Mouse (Mus musculus) neural tube, embryonic 11.5 days (tissue): ENCODE results near the gene Fgf12. TPM values are rescaled to one million over a fixed set of nuclear protein-coding genes. Genes with fewer than 3 reads are reported as not detected.

ENCODE experiments used
- ATAC-seq: fragments of 200-750 bp; cut with Nextera tagmentation; 2 replicates; pipeline ENCODE4 v1.8.0; 2017; ENCODE audit warnings: moderate number of reproducible peaks, mild to moderate bottlenecking, moderate TSS enrichment, moderate library complexity; ENCODE audit not compliant: insufficient read depth, low FRiP score, low TSS enrichment
- DNase-seq: peaks from one replicate; pipeline ENCODE4 v3.0.0-alpha.2; 2015; ENCODE audit warnings: low spot score
- H3K27ac ChIP-seq: fragments of 300-500 bp; sonication (generic); 2 replicates; pipeline ENCODE4 v1.5.1; 2014; ENCODE audit warnings: low read depth, mild to moderate bottlenecking, low read length
- H3K27me3 ChIP-seq: fragments of 300-500 bp; sonication (generic); 2 replicates; pipeline ENCODE4 v1.6.1; 2014; ENCODE audit warnings: mild to moderate bottlenecking, low read length, mixed read lengths; ENCODE audit not compliant: control insufficient read depth, insufficient read depth
- H3K36me3 ChIP-seq: fragments of 300-500 bp; sonication (generic); 2 replicates; pipeline ENCODE4 v1.6.1; 2014; ENCODE audit warnings: mild to moderate bottlenecking, low read length, moderate library complexity, mixed read lengths; ENCODE audit not compliant: control insufficient read depth, insufficient read depth
- H3K4me1 ChIP-seq: fragments of 300-500 bp; sonication (generic); 2 replicates; pipeline ENCODE4 v1.6.1; 2014; ENCODE audit warnings: low read length, mixed read lengths; ENCODE audit not compliant: control insufficient read depth, insufficient read depth
- H3K4me2 ChIP-seq: fragments of 300-500 bp; sonication (generic); 2 replicates; pipeline ENCODE4 v1.6.1; 2014; ENCODE audit warnings: low read depth, mild to moderate bottlenecking, moderate library complexity
- H3K4me3 ChIP-seq: fragments of 300-500 bp; sonication (generic); 2 replicates; pipeline ENCODE4 v1.5.1; 2014; ENCODE audit warnings: low read depth, low read length
- H3K9ac ChIP-seq: fragments of 300-500 bp; sonication (generic); 2 replicates; pipeline ENCODE4 v1.6.1; 2014; ENCODE audit warnings: mild to moderate bottlenecking, low read length
- H3K9me3 ChIP-seq: fragments of 300-500 bp; sonication (generic); 2 replicates; pipeline ENCODE4 v1.6.1; 2016; ENCODE audit warnings: low read length; ENCODE audit not compliant: control insufficient read depth
- WGBS: fragments of 180-500 bp; shearing (Covaris S2); extraction: QIAGEN DNeasy Blood & Tissue Kit; methylation state at CpG from one replicate; pipeline ENCODE4 v1.1.7; 2014; 5-methylcytosine and 5-hydroxymethylcytosine counted together
- polyA plus RNA-seq: library from polyadenylated mRNA; unstranded; fragments of >200 nt; fragmentation: Nextera tagmentation; extraction: Ambion mirVana; gene quantifications from 2 replicates; pipeline ENCODE4 v1.2.1, GENCODE M21; 2014

Gene Fgf12
- polyA plus RNA-seq, 1 experiment from 2014 or later: 7.8 TPM

- no peaks in the 10 kb centered on the region for H3K4me1 ChIP-seq
- ATAC-seq: no peak
- H3K36me3 ChIP-seq: no peaks in the 10 kb centered on the region
- DNase-seq: no peak
- no peak overlapping the region for H3K27ac ChIP-seq
- H3K4me3 ChIP-seq: no peak overlapping the region
- no peak overlapping the region for H3K9ac ChIP-seq
- H3K4me2 ChIP-seq: no peak overlapping the region
- 85% methylated on average over 11 of the region's 11 CpGs for WGBS
- H3K27me3 ChIP-seq: no peaks in the 10 kb centered on the region
- H3K9me3 ChIP-seq: no peaks in the 10 kb centered on the region
Measured at GRCm38 (mm10) chr16:28630771-28631484, 121.9 kb downstream of the Fgf12 start.

GRCm38 (mm10) chr16:28626259-28626658 is 126.6 kb downstream of the Fgf12 start:
- Histone ChIP-seq H3K36me3 (no peaks in the 10 kb centered on the region), H3K27me3 (no peaks in the 10 kb centered on the region), H3K4me3 (no peak overlapping the region), H3K4me1 (no peaks in the 10 kb centered on the region), H3K4me2 (no peak overlapping the region), H3K9me3 (no peaks in the 10 kb centered on the region), H3K9ac (no peak overlapping the region), H3K27ac (no peak overlapping the region)
- ATAC-seq (no peak), DNase-seq (no peak)
- 92% methylated on average over 6 of the region's 6 CpGs for WGBS

GRCm38 (mm10) chr16:28625689-28626088 is 127.2 kb downstream of the Fgf12 start:
- WGBS: 77% methylated on average over 5 of the region's 5 CpGs
- Histone ChIP-seq H3K9me3 (no peaks in the 10 kb centered on the region), H3K27me3 (no peaks in the 10 kb centered on the region), H3K4me1 (no peaks in the 10 kb centered on the region), H3K4me2 (no peak overlapping the region), H3K36me3 (no peaks in the 10 kb centered on the region), H3K4me3 (no peak overlapping the region), H3K27ac (no peak overlapping the region), H3K9ac (no peak overlapping the region)
- ATAC-seq (no peak), DNase-seq (no peak)

- no peak for ATAC-seq
- 90% methylated on average over 3 of the region's 3 CpGs for WGBS
Measured at GRCm38 (mm10) chr16:28614412-28614811, 138.5 kb downstream of the Fgf12 start.

GRCm38 (mm10) chr16:28610940-28611339 is 141.9 kb downstream of the Fgf12 start:
- H3K9ac ChIP-seq: no peak overlapping the region
- H3K4me1 ChIP-seq: no peaks in the 10 kb centered on the region
- 15% methylated on average over 3 of the region's 3 CpGs for WGBS
- no peak for ATAC-seq
- H3K27ac ChIP-seq: no peak overlapping the region
- H3K36me3 ChIP-seq: no peaks in the 10 kb centered on the region
- no peaks in the 10 kb centered on the region for H3K27me3 ChIP-seq
- H3K9me3 ChIP-seq: no peaks in the 10 kb centered on the region
- DNase-seq: peak; percentile 46
- H3K4me3 ChIP-seq: no peak overlapping the region
- H3K4me2 ChIP-seq: no peak overlapping the region

More at GRCm38 (mm10) chr16:28614412-28614811, 138.5 kb downstream of the Fgf12 start:
- Histone ChIP-seq H3K36me3 (no peaks in the 10 kb centered on the region), H3K9ac (no peak overlapping the region), H3K4me3 (no peak overlapping the region), H3K4me2 (no peak overlapping the region), H3K27ac (no peak overlapping the region), H3K27me3 (no peaks in the 10 kb centered on the region), H3K9me3 (no peaks in the 10 kb centered on the region), H3K4me1 (no peaks in the 10 kb centered on the region)
- no peak for DNase-seq

- no peak overlapping the region for H3K9ac ChIP-seq
- WGBS: 86% methylated on average over 1 of the region's 1 CpGs
- H3K4me3 ChIP-seq: no peak overlapping the region
- no peak overlapping the region for H3K27ac ChIP-seq
- H3K27me3 ChIP-seq: no peaks in the 10 kb centered on the region
- DNase-seq (no peak), ATAC-seq (no peak)
- no peaks in the 10 kb centered on the region for H3K4me1 ChIP-seq
- no peak overlapping the region for H3K4me2 ChIP-seq
- H3K36me3 ChIP-seq: no peaks in the 10 kb centered on the region
- no peaks in the 10 kb centered on the region for H3K9me3 ChIP-seq
Measured at GRCm38 (mm10) chr16:28603155-28603554, 149.7 kb downstream of the Fgf12 start.

GRCm38 (mm10) chr16:28601723-28602122 is 151.1 kb downstream of the Fgf12 start:
- no peaks in the 10 kb centered on the region for H3K9me3 ChIP-seq
- H3K4me1 ChIP-seq: no peaks in the 10 kb centered on the region
- ATAC-seq: no peak
- H3K36me3 ChIP-seq: no peaks in the 10 kb centered on the region
- DNase-seq: no peak
- no peak overlapping the region for H3K4me3 ChIP-seq
- WGBS: 81% methylated on average over 4 of the region's 4 CpGs
- H3K27ac ChIP-seq: no peak overlapping the region
- H3K4me2 ChIP-seq: no peak overlapping the region
- H3K9ac ChIP-seq: no peak overlapping the region
- no peaks in the 10 kb centered on the region for H3K27me3 ChIP-seq

- DNase-seq (no peak), ATAC-seq (no peak)
- Histone ChIP-seq H3K9ac (no peak overlapping the region), H3K4me1 (no peaks in the 10 kb centered on the region), H3K9me3 (no peaks in the 10 kb centered on the region), H3K36me3 (no peaks in the 10 kb centered on the region), H3K27me3 (no peaks in the 10 kb centered on the region), H3K4me3 (no peak overlapping the region), H3K4me2 (no peak overlapping the region), H3K27ac (no peak overlapping the region)
- WGBS: 91% methylated on average over 13 of the region's 13 CpGs
Measured at GRCm38 (mm10) chr16:28596112-28596511, 156.8 kb downstream of the Fgf12 start.
